In the genomic region with DNA sequence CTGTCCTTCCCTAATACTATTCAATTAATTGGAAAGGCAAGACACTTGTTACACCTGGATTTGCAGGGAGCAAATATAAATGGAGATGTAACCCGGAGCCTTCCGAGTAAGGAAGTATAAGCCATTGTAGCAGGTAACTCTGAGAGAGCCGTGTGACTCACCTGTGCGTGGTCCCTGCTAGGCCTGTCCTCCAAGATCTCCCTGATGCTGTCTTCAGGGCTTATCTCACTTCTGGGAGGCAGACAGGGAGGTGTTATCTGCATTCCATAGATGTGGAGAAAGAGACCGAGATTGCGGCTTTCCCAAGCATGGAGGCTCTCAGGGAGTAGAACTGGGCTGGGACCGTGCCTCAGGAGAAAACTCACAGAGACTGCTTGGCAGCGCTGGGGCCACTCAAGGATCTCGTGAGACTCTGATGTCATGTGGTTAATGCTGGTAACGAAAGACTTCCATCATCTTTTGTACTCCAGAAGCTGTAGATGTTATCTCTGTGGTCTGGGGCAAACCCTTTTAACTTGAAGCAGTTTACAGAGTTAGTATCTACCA, we compare ENCODE assay signal across 21 mouse cellular contexts.
DNase-seq lines count a peak whose midpoint lies in the region; ATAC-seq and TF ChIP-seq lines count a peak whose summit lies in the region.
"Had no signal": no experiment of that assay in that cellular context is flagged by ENCODE, and none has a peak within 500 bp of the region (broad histone marks: within the 10 kb centered on the region; RNA-seq: fewer than 3 reads in every experiment).

No protein-coding gene starts in this region.

- H3K4me1 ChIP-seq in heart, postnatal 0 days (ENCODE audit: control insufficient read depth, insufficient read depth), result peaks cover 11% of the 10 kb centered on the region; the same call in 1 of the 2 replicates
- peaks cover 7% of the 10 kb centered on the region; the same call in 1 of the 2 replicates for H3K4me1 ChIP-seq in limb, embryonic 15.5 days
- H3K4me1 ChIP-seq in hindbrain, embryonic 12.5 days, result no peaks in the 10 kb centered on the region
- H3K4me1 ChIP-seq: forebrain, embryonic 10.5 days; neural tube, embryonic 15.5 days had no signal

- no peak for TF ChIP-seq CTCF in heart, postnatal 0 days (IDR thresholded peaks at IDR 0.05; ENCODE audit: low read depth)

- H3K36me3 ChIP-seq in heart, postnatal 0 days (replicated peaks; ENCODE audit: control insufficient read depth, insufficient read depth, low read length), result peaks cover 37% of the 10 kb centered on the region
- peaks cover 3% of the 10 kb centered on the region; the same call in 1 of the 2 replicates for H3K36me3 ChIP-seq in limb, embryonic 15.5 days
- H3K36me3 ChIP-seq in hindbrain, embryonic 12.5 days, result no peaks in the 10 kb centered on the region
- H3K36me3 ChIP-seq: forebrain, embryonic 10.5 days; neural tube, embryonic 15.5 days had no signal

- no peak overlapping the region for H3K9ac ChIP-seq in heart, postnatal 0 days (replicated peaks; ENCODE audit: low read depth, low read length)
- no peak overlapping the region for H3K9ac ChIP-seq in limb, embryonic 15.5 days
- no peak overlapping the region for H3K9ac ChIP-seq in hindbrain, embryonic 12.5 days
- H3K9ac ChIP-seq: hindbrain, embryonic 14.5 days; neural tube, embryonic 15.5 days had no signal

- no peak overlapping the region for H3K4me3 ChIP-seq in heart, postnatal 0 days (ENCODE audit: low read depth, low read length)
- H3K4me3 ChIP-seq in limb, embryonic 15.5 days, result no peak overlapping the region
- H3K4me3 ChIP-seq in hindbrain, embryonic 12.5 days, result no peak overlapping the region
- H3K4me3 ChIP-seq: forebrain, embryonic 10.5 days; neural tube, embryonic 15.5 days had no signal

- no peak for ATAC-seq in heart, postnatal 0 days (ENCODE audit: insufficient read depth, low read depth)
- 0 out of 2 replicates have a peak, but pooled peaks have one; percentile 35 for ATAC-seq in limb, embryonic 15.5 days (ENCODE audit: insufficient number of reproducible peaks, low FRiP score, low TSS enrichment, low read depth)
- ATAC-seq in hindbrain, embryonic 12.5 days (ENCODE audit: low FRiP score), result no peak
- ATAC-seq: CD4-positive, CD25-positive, alpha-beta regulatory T cell, adult 4 months; midbrain, embryonic 16.5 days; Patski had no signal

- no peak overlapping the region for H3K4me2 ChIP-seq in heart, postnatal 0 days (ENCODE audit: low read depth, low read length)
- no peak overlapping the region for H3K4me2 ChIP-seq in limb, embryonic 15.5 days
- no peak overlapping the region for H3K4me2 ChIP-seq in hindbrain, embryonic 12.5 days (replicated peaks)
- H3K4me2 ChIP-seq: hindbrain, embryonic 14.5 days; neural tube, embryonic 15.5 days had no signal

- TF ChIP-seq EP300 in heart, postnatal 0 days (IDR thresholded peaks at IDR 0.05; ENCODE audit: low read depth), result no peak

- no peak for DNase-seq in heart, postnatal 0 days (ENCODE audit: low spot score)
- DNase-seq in heart, postnatal 36 days, result no peak
- peak; percentile 45 for DNase-seq in 416B (ENCODE audit: low read depth)
- peak; percentile 32 for DNase-seq in CD4-positive helper T cell, adult 2 months (ENCODE audit: low read depth, low spot score)
- no peak for DNase-seq in gastrocnemius, postnatal 4 days (ENCODE audit: low spot score in 2 of 2)
- DNase-seq: adrenal gland, postnatal 10 days; cerebellum, adult 11 months; cerebellum, postnatal 14 days; heart, adult 18-20 months; heart, postnatal 10 days; kidney, adult 18-20 months; lung, adult 18-20 months; spleen, adult 18-20 months had no signal

- 37% methylated on average over 10 of the region's 10 CpGs for WGBS in heart, postnatal 0 days
- WGBS in limb, embryonic 15.5 days, result 76% methylated on average over 10 of the region's 10 CpGs
- 88% methylated on average over 10 of the region's 10 CpGs for WGBS in hindbrain, embryonic 12.5 days

- H3K9me3 ChIP-seq in heart, postnatal 0 days (replicated peaks; ENCODE audit: control insufficient read depth, low read length), result no peaks in the 10 kb centered on the region
- no peaks in the 10 kb centered on the region for H3K9me3 ChIP-seq in limb, embryonic 15.5 days
- H3K9me3 ChIP-seq in hindbrain, embryonic 12.5 days (replicated peaks), result no peaks in the 10 kb centered on the region
- H3K9me3 ChIP-seq: forebrain, embryonic 10.5 days; neural tube, embryonic 15.5 days had no signal

- peak overlapping the region; percentile 12; the same call in 1 of the 2 replicates for H3K27ac ChIP-seq in heart, postnatal 0 days (ENCODE audit: low read depth)
- no peak overlapping the region for H3K27ac ChIP-seq in limb, embryonic 15.5 days
- no peak overlapping the region for H3K27ac ChIP-seq in hindbrain, embryonic 12.5 days
- H3K27ac ChIP-seq: forebrain, embryonic 10.5 days; hindbrain, embryonic 14.5 days; neural tube, embryonic 15.5 days had no signal

- intact Hi-C loops in heart, postnatal 36 days (cut with DNase I), result no loop called here

- no peaks in the 10 kb centered on the region for H3K27me3 ChIP-seq in heart, postnatal 0 days (ENCODE audit: control insufficient read depth, insufficient read depth, low read length)
- H3K27me3 ChIP-seq in limb, embryonic 15.5 days, result no peaks in the 10 kb centered on the region
- no peaks in the 10 kb centered on the region for H3K27me3 ChIP-seq in hindbrain, embryonic 12.5 days
- H3K27me3 ChIP-seq: neural tube, embryonic 15.5 days; Patski had no signal

Comparison
In these comparisons a context has a peak if more than half of its experiments do, and no peak if none do; other contexts are left out.
1. DNase-seq: peak in 416B (single experiment) and CD4-positive helper T cell, adult 2 months (single experiment); none in heart, postnatal 0 days (single experiment), heart, postnatal 36 days (0 of 2) and gastrocnemius, postnatal 4 days (0 of 2).